Comparison of ENCODE assay signal across 12 mouse cellular contexts in genomic region chr11:18437834-18438611, GRCm38 (mm10).
DNase-seq lines count a peak whose midpoint lies in the region; ATAC-seq and TF ChIP-seq lines count a peak whose summit lies in the region.
"Had no signal": no experiment of that assay in that cellular context is flagged by ENCODE, and none has a peak within 500 bp of the region (broad histone marks: within the 10 kb centered on the region; RNA-seq: fewer than 3 reads in every experiment).

No protein-coding gene starts in this region.

- 62% methylated on average over 6 of the region's 6 CpGs for WGBS in forebrain, postnatal 0 days

- H3K9me3 ChIP-seq in forebrain, postnatal 0 days (ENCODE audit: low read length) = no peaks in the 10 kb centered on the region
- H3K9me3 ChIP-seq: embryonic facial prominence, embryonic 15.5 days; limb, embryonic 12.5 days; megakaryocyte, embryonic 14.5 days had no signal

- no peak overlapping the region for H3K4me2 ChIP-seq in forebrain, postnatal 0 days (ENCODE audit: low read depth)
- H3K4me2 ChIP-seq: embryonic facial prominence, embryonic 15.5 days; limb, embryonic 12.5 days had no signal

- H3K4me3 ChIP-seq in forebrain, postnatal 0 days (ENCODE audit: low read depth, low read length) = no peak overlapping the region
- H3K4me3 ChIP-seq: embryonic facial prominence, embryonic 15.5 days; limb, embryonic 12.5 days; megakaryocyte, embryonic 14.5 days had no signal

- TF ChIP-seq CTCF in forebrain, postnatal 0 days (IDR thresholded peaks at IDR 0.05; ENCODE audit: low read depth) = no peak

- H3K36me3 ChIP-seq in forebrain, postnatal 0 days (ENCODE audit: insufficient read depth) = no peaks in the 10 kb centered on the region
- H3K36me3 ChIP-seq: embryonic facial prominence, embryonic 15.5 days; limb, embryonic 12.5 days had no signal

- no peaks in the 10 kb centered on the region for H3K4me1 ChIP-seq in forebrain, postnatal 0 days (ENCODE audit: insufficient read depth)
- H3K4me1 ChIP-seq: embryonic facial prominence, embryonic 15.5 days; limb, embryonic 12.5 days; megakaryocyte, embryonic 14.5 days had no signal

- H3K27ac ChIP-seq in forebrain, postnatal 0 days (ENCODE audit: low read depth, low read length) = no peak overlapping the region
- H3K27ac ChIP-seq: embryonic facial prominence, embryonic 15.5 days; limb, embryonic 12.5 days had no signal

- H3K9ac ChIP-seq in forebrain, postnatal 0 days = no peak overlapping the region
- H3K9ac ChIP-seq: embryonic facial prominence, embryonic 15.5 days; limb, embryonic 12.5 days had no signal

- peak; percentile 96 for ATAC-seq in forebrain, postnatal 0 days
- ATAC-seq in monocyte, adult 5-6 weeks (replicated peaks; ENCODE audit: insufficient number of reproducible peaks, low FRiP score, low TSS enrichment, poor library complexity, severe bottlenecking) = no peak

- DNase-seq in kidney, adult 11 months = peak; percentile 2
- DNase-seq in kidney, adult 9 months = no peak
- peak; percentile 64 for DNase-seq in adipocyte (ENCODE audit: low spot score)
- DNase-seq in cerebellum, adult 11 months = peak; percentile 22
- DNase-seq in forebrain, postnatal 0 days = peak; percentile 82
- DNase-seq in natural killer cell, adult 2 months (ENCODE audit: low spot score in 2 of 2) = no peak
- DNase-seq in gastrocnemius, adult 8-10 months (ENCODE audit: low spot score in 2 of 2) = no peak
- DNase-seq: retina, postnatal 1 day had no signal

- no peaks in the 10 kb centered on the region for H3K27me3 ChIP-seq in forebrain, postnatal 0 days (ENCODE audit: insufficient read depth, low read length)
- H3K27me3 ChIP-seq: embryonic facial prominence, embryonic 15.5 days; limb, embryonic 12.5 days; megakaryocyte, embryonic 14.5 days had no signal

Comparison
In these comparisons a context has a peak if more than half of its experiments do, and no peak if none do; other contexts are left out.
1. DNase-seq: peak in kidney, adult 11 months (single experiment), adipocyte (single experiment), cerebellum, adult 11 months (single experiment) and forebrain, postnatal 0 days (single experiment); none in kidney, adult 9 months (single experiment), natural killer cell, adult 2 months (0 of 2) and gastrocnemius, adult 8-10 months (0 of 2).